Mouse (Mus musculus): ENCODE measurements at regions not wholly inside any gene's neighbourhood (a gene's known extent, or its start where the extent isn't known, plus 50 kb on each side); places are given as distances from the start of the nearest gene placed in this dataset.

GRCm38 (mm10) chr7:51310191-51310590 lies 200.6 kb upstream of the Ano5 start:
- no peak for ATAC-seq (ENCODE audit: insufficient read depth, low FRiP score, low read depth)
- Histone ChIP-seq H3K27me3 (replicated peaks) (no peaks in the 10 kb centered on the region), H3K36me3 (no peaks in the 10 kb centered on the region), H3K4me3 (replicated peaks) (no peak overlapping the region), H3K27ac (no peak overlapping the region), H3K4me1 (no peaks in the 10 kb centered on the region), H3K9me3 (no peaks in the 10 kb centered on the region), H3K4me2 (no peak overlapping the region), H3K9ac (no peak overlapping the region)
- WGBS: 53% methylated on average over 3 of the region's 3 CpGs

GRCm38 (mm10) chr7:51339841-51340540 lies 170.8 kb upstream of the Ano5 start:
- Histone ChIP-seq H3K4me3 (replicated peaks) (no peak overlapping the region), H3K9ac (no peak overlapping the region), H3K9me3 (no peaks in the 10 kb centered on the region), H3K27ac (no peak overlapping the region), H3K36me3 (no peaks in the 10 kb centered on the region), H3K4me1 (no peaks in the 10 kb centered on the region), H3K4me2 (no peak overlapping the region), H3K27me3 (replicated peaks) (no peaks in the 10 kb centered on the region)
- ATAC-seq (ENCODE audit: insufficient read depth, low FRiP score, low read depth): no peak
- 80% methylated on average over 7 of the region's 7 CpGs for WGBS

GRCm38 (mm10) chr7:51347521-51347920 lies 163.3 kb upstream of the Ano5 start:
- Histone ChIP-seq H3K9me3 (no peaks in the 10 kb centered on the region), H3K9ac (no peak overlapping the region), H3K4me2 (no peak overlapping the region), H3K4me1 (no peaks in the 10 kb centered on the region), H3K4me3 (replicated peaks) (no peak overlapping the region), H3K36me3 (no peaks in the 10 kb centered on the region), H3K27ac (no peak overlapping the region), H3K27me3 (replicated peaks) (no peaks in the 10 kb centered on the region)
- 87% methylated on average over 3 of the region's 3 CpGs for WGBS
- ATAC-seq (ENCODE audit: insufficient read depth, low FRiP score, low read depth): no peak

- peak; percentile 71 for ATAC-seq (ENCODE audit: insufficient read depth, low FRiP score, low read depth)
- H3K4me3 ChIP-seq (replicated peaks): no peak overlapping the region
- no peak overlapping the region for H3K9ac ChIP-seq
- H3K9me3 ChIP-seq: no peaks in the 10 kb centered on the region
- no peaks in the 10 kb centered on the region for H3K27me3 ChIP-seq (replicated peaks)
- H3K4me1 ChIP-seq: no peaks in the 10 kb centered on the region
- H3K36me3 ChIP-seq: no peaks in the 10 kb centered on the region
- no peak overlapping the region for H3K4me2 ChIP-seq
- WGBS: 63% methylated on average over 3 of the region's 3 CpGs
- no peak overlapping the region for H3K27ac ChIP-seq
Observed at GRCm38 (mm10) chr7:51360134-51360533, 150.7 kb upstream of the Ano5 start.

GRCm38 (mm10) chr7:51377584-51377983 lies 133.2 kb upstream of the Ano5 start:
- no peak for ATAC-seq (ENCODE audit: insufficient read depth, low FRiP score, low read depth)
- WGBS: 53% methylated on average over 1 of the region's 1 CpGs
- no peak overlapping the region for H3K27ac ChIP-seq

More at GRCm38 (mm10) chr7:51377584-51377983, 133.2 kb upstream of the Ano5 start:
- Histone ChIP-seq H3K4me2 (no peak overlapping the region), H3K9ac (no peak overlapping the region), H3K27me3 (replicated peaks) (no peaks in the 10 kb centered on the region), H3K36me3 (no peaks in the 10 kb centered on the region), H3K4me1 (no peaks in the 10 kb centered on the region), H3K4me3 (replicated peaks) (no peak overlapping the region), H3K9me3 (no peaks in the 10 kb centered on the region)
